Mouse (Mus musculus) testis, adult 10 weeks (tissue): ENCODE data around the gene Tex50. TPM values are rescaled to one million over a fixed set of nuclear protein-coding genes. Genes with fewer than 3 reads are reported as not detected.

Source experiments
- polyA plus RNA-seq: library from polyadenylated mRNA; stranded (reverse); fragments of 350-450 nt; fragmentation: Illumina TruSeq; extraction: RNeasy Lipid Tissue Mini Kit (QIAGEN cat#74804); gene quantifications from one replicate; pipeline ENCODE4 v1.2.3, GENCODE M21; 2014; ENCODE audit warnings: low read depth, low replicate concordance

Tex50 gene
- polyA plus RNA-seq, result 285 TPM

DNA sequence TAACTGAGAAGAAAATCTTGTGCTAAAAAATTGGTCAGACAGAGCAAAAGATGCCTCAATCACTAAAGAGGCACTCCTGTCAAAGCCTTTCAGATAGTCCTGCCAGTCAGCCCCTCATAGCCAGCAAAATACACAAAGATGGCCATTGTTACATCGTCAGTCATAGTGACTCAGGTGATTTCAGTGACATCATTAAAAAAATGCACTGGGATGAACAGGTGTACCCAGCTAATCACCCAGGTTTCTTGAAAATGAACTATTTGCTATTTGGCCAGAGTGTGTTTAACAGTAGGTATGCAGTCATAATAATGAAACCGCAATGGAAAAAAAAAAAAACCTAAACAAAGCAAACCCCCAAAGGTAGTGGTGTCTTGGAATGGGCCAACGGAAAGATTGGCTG lies at the start of gene Tex50:
TSS of gene Tex50 (minus strand) at position 101 of the 400 bp plus-strand sequence.

DNA sequence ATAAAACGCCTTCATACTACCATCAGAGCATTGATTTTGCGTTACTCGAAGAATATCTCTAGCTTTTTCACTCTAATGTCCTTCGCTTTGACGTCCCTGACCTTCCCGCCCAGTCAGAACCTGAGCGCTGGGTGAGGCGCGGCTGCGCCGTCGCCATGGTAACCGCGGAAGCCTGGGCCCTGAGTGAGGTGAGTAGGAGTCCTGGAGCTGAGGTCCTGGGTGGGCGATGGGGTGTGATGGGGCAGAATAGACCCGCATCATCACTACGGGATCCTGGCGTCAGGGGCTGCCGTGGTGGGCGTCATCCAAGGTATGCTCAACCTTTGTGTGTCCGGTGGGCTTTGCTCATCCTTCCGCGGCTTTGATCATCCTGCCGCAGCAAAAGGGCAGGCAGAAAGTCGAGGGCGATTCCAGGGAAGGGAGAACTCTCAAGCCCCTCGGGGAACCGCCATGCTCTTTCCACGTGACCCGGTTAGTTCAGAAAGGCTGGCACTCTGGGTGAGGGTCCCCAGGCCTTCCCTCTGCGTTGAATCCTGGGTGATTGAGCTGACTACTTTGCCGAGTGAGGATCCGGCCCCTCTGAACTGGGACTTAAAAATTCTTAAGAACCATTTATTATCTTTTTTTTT lies 16.5 kb downstream of the Tex50 start, which contains the start of gene Ankrd45:
TSS of gene Ankrd45 (plus strand) at position 161 of the 629 bp plus-strand sequence.

DNA sequence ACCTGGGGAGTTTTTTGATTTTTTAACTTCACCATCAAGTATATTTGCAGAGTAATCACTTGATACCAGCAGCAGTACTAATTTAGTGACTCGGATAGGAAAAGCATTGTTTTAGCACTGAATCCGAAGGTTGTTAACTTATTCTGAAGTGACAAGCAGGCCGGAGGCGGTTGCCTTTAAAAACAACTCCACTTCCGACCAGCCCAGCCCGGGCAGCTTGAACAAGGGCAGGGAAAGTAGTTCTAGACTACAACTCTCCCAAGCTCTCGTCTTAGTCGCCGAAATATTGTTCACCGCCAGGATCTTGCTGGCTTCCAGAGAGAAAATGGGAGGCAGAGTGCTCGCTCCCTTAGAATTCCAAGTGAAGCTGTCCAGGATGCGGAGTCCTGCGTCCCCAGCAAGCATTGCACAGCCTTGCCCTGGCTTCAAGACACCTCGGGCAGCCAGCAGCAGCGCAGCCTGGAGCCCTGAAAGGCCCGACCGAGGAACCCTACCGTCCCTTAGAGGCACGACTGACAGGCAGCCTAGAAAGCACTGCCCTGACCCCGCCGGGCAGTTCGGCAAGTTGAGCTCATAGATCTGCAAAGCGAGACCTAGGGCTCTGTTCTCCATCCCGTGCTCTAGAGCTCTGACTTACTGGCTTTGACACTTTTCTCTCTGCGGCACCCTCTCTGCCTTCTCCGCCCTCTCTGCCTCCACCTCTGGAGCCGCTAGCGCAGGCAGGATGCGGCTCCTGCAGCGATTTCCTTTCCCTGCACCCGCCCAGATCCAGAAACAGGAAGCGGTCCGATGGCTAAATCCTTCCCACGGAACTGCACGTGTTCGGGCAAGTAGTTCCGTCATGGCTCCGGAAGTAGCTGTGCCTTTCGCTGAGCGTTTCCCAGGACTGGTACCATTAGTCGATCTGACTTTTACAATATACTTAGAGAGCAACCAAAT lies 28.1 kb downstream of the Tex50 start, which contains the start of gene Klhl20:
TSS of gene Klhl20 (minus strand) at position 786 of the 939 bp plus-strand sequence.

Other genes starting within 250 kb of the Tex50 start
- gene Serpinc1, start 180.7 kb downstream of the Tex50 start, polyA plus RNA-seq, result 0.48 TPM
- gene Zbtb37, start 124.5 kb downstream of the Tex50 start, polyA plus RNA-seq, result 10.5 TPM
- gene Dars2, start 88.7 kb downstream of the Tex50 start, polyA plus RNA-seq, result 7.2 TPM
- gene Cenpl, start 88.6 kb downstream of the Tex50 start, polyA plus RNA-seq, result 41.3 TPM
- gene Klhl20, start 27.8 kb downstream of the Tex50 start, polyA plus RNA-seq, result 15.0 TPM
- gene Ankrd45, start 16.6 kb downstream of the Tex50 start, polyA plus RNA-seq, result 64.1 TPM
- gene Prdx6, start 91.9 kb upstream of the Tex50 start, polyA plus RNA-seq, result 119 TPM
- not detected for gene Tnfsf4, start 236.1 kb upstream of the Tex50 start, polyA plus RNA-seq